Mouse (Mus musculus) hindbrain, embryonic 14.5 days (tissue): ENCODE results near the gene Skp1a. TPM values are rescaled to one million over a fixed set of nuclear protein-coding genes. Genes with fewer than 3 reads are reported as not detected.

Source experiments
- ATAC-seq: fragments of 200-750 bp; cut with Nextera tagmentation; 2 replicates; pipeline ENCODE4 v1.8.0; 2017; ENCODE audit warnings: moderate number of reproducible peaks, mild to moderate bottlenecking, moderate TSS enrichment, moderate library complexity; ENCODE audit not compliant: low FRiP score
- DNase-seq: peaks from one replicate; pipeline ENCODE4 v3.0.0-alpha.2; 2015; ENCODE audit warnings: low spot score
- H3K27ac ChIP-seq: fragments of 300-500 bp; sonication (generic); 2 replicates; pipeline ENCODE4 v1.5.1; 2014; ENCODE audit warnings: mild to moderate bottlenecking, moderate library complexity
- H3K27me3 ChIP-seq: fragments of 300-500 bp; sonication (generic); 2 replicates; pipeline ENCODE4 v1.6.1; 2014; ENCODE audit warnings: mild to moderate bottlenecking, low read length, mixed read lengths; ENCODE audit not compliant: control insufficient read depth, insufficient read depth
- H3K36me3 ChIP-seq: fragments of 300-500 bp; sonication (generic); replicated peaks from 2 replicates; pipeline ENCODE4 v1.6.1; 2014; ENCODE audit not compliant: control insufficient read depth, insufficient read depth
- H3K4me1 ChIP-seq: fragments of 300-500 bp; sonication (generic); replicated peaks from 2 replicates; pipeline ENCODE4 v1.6.1; 2014; ENCODE audit warnings: antibody characterized with exemption, low read length, mixed read lengths; ENCODE audit not compliant: control insufficient read depth, insufficient read depth
- H3K4me2 ChIP-seq: fragments of 300-500 bp; sonication (generic); replicated peaks from 2 replicates; pipeline ENCODE4 v1.6.1; 2014; ENCODE audit warnings: mild to moderate bottlenecking, moderate library complexity
- H3K4me3 ChIP-seq: fragments of 300-500 bp; sonication (generic); replicated peaks from 2 replicates; pipeline ENCODE4 v1.5.1; 2014; ENCODE audit warnings: mild to moderate bottlenecking, low read length
- H3K9ac ChIP-seq: fragments of 300-500 bp; sonication (generic); 2 replicates; pipeline ENCODE4 v1.6.1; 2014
- H3K9me3 ChIP-seq: fragments of 300-500 bp; sonication (generic); 2 replicates; pipeline ENCODE4 v1.6.1; 2016; ENCODE audit warnings: low read length; ENCODE audit not compliant: control insufficient read depth
- WGBS: fragments of 180-500 bp; shearing (Covaris S2); extraction: QIAGEN DNeasy Blood & Tissue Kit; methylation state at CpG from one replicate; pipeline ENCODE4 v1.1.7; 2014; 5-methylcytosine and 5-hydroxymethylcytosine counted together
- polyA plus RNA-seq: library from polyadenylated mRNA; unstranded; fragments of >200 nt; fragmentation: Nextera tagmentation; extraction: Ambion mirVana; gene quantifications from 2 replicates; pipeline ENCODE4 v1.2.1, GENCODE M21; 2014

Gene Skp1a
- polyA plus RNA-seq, 1 experiment from 2014 or later, result 1,059 TPM

DNA sequence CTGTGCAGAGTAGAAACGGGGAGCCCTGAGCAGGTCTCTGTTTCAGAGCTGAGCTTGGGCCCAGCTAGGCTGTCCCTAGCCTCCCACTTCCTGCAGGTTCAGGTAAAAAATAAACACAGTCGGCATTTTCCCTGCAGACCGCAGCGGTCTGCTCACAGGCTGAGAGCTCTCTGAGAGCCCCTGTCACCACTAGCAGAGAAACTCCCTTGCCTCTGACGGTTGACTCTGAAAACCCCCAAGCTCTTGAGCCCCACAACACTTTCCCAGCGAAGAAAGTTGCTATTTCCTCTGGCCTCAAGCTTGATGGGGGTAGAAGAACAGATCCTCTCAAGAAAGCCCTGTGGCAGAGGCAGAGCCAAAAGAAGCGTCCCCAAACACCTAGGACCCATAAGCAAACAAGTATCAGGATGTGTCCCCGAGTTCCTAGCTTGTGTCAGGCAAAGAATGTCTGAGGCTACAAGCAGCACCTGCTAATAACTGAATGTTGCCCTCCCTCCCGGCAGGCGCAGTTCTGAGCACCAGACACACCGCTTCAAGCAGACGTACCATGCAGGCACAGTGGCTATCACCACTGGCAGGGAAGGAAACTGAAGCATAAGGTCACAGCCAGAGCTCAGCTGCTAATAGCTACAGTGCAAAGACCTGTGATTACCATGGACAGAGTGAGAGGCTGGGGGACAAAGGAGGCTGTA, 34.0 kb downstream of the Skp1a start:
- Histone ChIP-seq H3K4me1 (no peaks in the 10 kb centered on the region), H3K27me3 (no peaks in the 10 kb centered on the region), H3K9me3 (no peaks in the 10 kb centered on the region), H3K27ac (no peak overlapping the region), H3K4me2 (no peak overlapping the region), H3K36me3 (no peaks in the 10 kb centered on the region), H3K4me3 (no peak overlapping the region), H3K9ac (no peak overlapping the region)
- DNase-seq (no peak), ATAC-seq (no peak)
- 74% methylated on average over 12 of the region's 12 CpGs for WGBS

DNA sequence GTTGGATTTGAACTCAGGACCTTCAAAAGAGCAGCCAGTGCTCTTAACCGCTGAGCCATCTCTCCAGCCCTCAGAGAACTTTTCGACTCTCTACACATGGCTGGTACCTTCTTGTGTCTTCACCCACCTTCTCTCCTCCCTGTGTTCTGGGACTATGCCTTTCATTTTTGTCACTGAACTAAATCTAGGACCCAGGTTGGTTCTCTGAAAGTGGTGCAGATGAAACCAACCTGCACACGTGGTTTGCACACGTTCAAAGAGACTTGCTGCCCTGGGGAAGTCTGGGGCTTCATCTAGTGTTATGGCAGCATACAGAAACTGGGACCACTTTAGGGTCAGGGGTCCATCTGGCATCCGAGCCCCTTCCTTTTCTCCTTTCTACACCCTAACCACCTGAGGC, 35.5 kb downstream of the Skp1a start:
- Histone ChIP-seq H3K4me2 (no peak overlapping the region), H3K9me3 (no peaks in the 10 kb centered on the region), H3K27ac (no peak overlapping the region), H3K4me1 (no peaks in the 10 kb centered on the region), H3K4me3 (no peak overlapping the region), H3K9ac (no peak overlapping the region), H3K36me3 (no peaks in the 10 kb centered on the region), H3K27me3 (no peaks in the 10 kb centered on the region)
- ATAC-seq (no peak), DNase-seq (no peak)
- 89% methylated on average over 5 of the region's 5 CpGs for WGBS

DNA sequence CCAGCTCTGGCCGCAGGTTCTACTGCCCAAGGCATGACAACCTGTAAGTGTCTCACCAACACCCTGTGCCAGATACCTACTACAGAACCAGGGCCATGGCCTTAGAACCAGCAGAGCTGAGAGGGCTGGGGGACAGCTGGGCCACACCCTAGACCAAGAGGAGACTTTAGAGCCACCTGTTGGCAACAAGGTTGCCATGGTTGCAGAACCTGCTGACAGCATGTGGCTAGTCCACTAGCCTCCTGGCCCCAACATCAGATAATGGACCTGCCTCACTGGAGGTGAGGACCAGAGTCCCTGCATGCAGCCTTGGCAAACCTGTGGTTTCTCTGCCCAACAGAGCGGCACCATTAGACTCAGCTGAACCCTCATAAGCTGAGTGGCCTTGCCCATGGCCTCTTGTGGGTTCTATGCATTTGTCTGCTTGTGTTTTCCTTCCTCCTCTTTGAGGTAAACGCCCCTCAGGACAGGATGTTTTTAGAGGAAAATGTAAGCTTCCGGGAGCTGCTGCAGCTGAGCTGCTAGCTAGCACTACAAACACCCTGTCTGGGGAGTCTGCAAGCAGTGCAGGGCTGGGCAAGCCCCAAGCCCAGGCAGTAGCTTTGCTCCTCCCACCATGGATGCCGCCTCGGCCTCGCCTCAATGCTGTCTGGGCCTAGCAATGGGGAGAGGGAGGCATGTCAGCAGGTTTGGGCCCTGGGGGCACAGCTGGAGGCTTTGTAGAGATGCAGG, 36.5 kb downstream of the Skp1a start:
- ATAC-seq (no peak), DNase-seq (no peak)
- H3K27ac ChIP-seq, result no peak overlapping the region
- H3K27me3 ChIP-seq, result no peaks in the 10 kb centered on the region
- no peaks in the 10 kb centered on the region for H3K4me1 ChIP-seq
- no peak overlapping the region for H3K4me3 ChIP-seq
- 65% methylated on average over 7 of the region's 7 CpGs for WGBS
- no peaks in the 10 kb centered on the region for H3K36me3 ChIP-seq
- no peaks in the 10 kb centered on the region for H3K9me3 ChIP-seq
- H3K4me2 ChIP-seq, result no peak overlapping the region
- no peak overlapping the region for H3K9ac ChIP-seq

GRCm38 (mm10) chr11:52269841-52270240, 38.0 kb downstream of the Skp1a start:
- no peaks in the 10 kb centered on the region for H3K4me1 ChIP-seq
- DNase-seq (no peak), ATAC-seq (no peak)
- H3K27ac ChIP-seq, result no peak overlapping the region
- H3K9ac ChIP-seq, result no peak overlapping the region
- no peak overlapping the region for H3K4me3 ChIP-seq
- H3K4me2 ChIP-seq, result no peak overlapping the region
- H3K9me3 ChIP-seq, result no peaks in the 10 kb centered on the region
- no peaks in the 10 kb centered on the region for H3K27me3 ChIP-seq
- WGBS, result 89% methylated on average over 6 of the region's 6 CpGs
- no peaks in the 10 kb centered on the region for H3K36me3 ChIP-seq

- WGBS, result 79% methylated on average over 8 of the region's 8 CpGs
- Histone ChIP-seq H3K4me1 (no peaks in the 10 kb centered on the region), H3K36me3 (no peaks in the 10 kb centered on the region), H3K27ac (no peak overlapping the region), H3K9me3 (no peaks in the 10 kb centered on the region), H3K4me2 (no peak overlapping the region), H3K27me3 (no peaks in the 10 kb centered on the region), H3K9ac (no peak overlapping the region), H3K4me3 (no peak overlapping the region)
- ATAC-seq, result no peak
- DNase-seq, result no peak
These were observed 40.1 kb downstream of the Skp1a start for GRCm38 (mm10) chr11:52271765-52272495.

DNA sequence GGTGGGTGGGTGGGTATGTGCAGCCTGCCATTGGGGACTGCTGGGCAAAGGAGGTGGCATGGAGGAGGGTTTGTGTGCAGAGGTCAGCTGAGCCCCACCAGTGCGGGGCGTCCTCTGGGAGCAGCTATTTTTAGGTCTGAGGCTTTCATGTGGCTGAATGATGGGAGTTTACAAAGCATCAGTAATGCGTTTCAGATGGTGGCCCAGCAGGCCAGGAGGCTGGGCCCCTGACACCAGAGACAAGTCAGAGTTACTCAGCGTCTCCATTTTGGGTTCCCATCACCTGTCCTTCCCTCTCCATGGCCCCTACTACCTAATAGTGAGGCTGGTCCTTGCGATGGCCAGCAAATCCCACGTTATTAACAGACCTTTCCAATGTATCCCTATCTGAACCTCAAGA, 40.8 kb downstream of the Skp1a start:
- WGBS, result 62% methylated on average over 6 of the region's 6 CpGs
- ATAC-seq, result no peak

DNA sequence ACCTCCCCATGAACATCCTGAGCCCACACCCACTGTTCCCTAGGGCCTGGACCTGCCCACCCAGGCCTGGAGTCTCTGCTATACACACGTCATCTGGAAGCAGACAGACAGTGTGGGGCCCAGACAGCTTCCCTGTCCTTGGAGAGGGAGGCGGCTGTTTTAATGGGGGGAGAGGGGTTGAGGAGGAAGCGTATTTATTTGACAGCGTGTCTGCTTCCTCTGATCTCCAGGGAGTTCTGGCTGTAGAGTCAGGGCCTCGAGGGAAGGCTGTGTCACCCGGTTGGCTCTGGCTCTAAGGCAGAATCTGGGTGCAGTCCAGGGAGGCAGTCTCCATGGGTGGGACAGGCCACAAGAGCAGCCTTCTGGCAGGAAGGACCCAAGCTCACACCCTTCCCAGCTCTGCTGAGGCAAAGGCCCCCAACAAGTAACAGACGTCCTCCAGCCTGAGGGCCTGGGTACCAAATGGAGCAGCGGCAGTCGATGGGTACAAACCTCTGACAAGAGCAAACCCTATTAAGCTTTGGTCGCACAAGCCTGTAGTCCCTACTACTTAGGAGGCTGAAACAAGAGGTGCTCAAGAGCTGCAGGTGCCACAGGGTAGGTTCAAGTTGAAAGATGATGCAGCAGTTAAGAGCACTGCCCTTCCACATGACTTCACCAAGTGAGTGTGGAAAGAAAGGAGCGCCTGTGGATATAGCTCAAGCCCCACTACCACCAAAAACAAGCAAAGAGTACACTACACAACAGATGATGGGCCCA, 41.6 kb downstream of the Skp1a start:
- no peak overlapping the region for H3K9ac ChIP-seq
- H3K36me3 ChIP-seq, result no peaks in the 10 kb centered on the region
- no peak overlapping the region for H3K27ac ChIP-seq
- H3K27me3 ChIP-seq, result no peaks in the 10 kb centered on the region
- no peak for DNase-seq
- no peaks in the 10 kb centered on the region for H3K9me3 ChIP-seq
- H3K4me1 ChIP-seq, result no peaks in the 10 kb centered on the region
- H3K4me2 ChIP-seq, result no peak overlapping the region
- no peak for ATAC-seq
- H3K4me3 ChIP-seq, result no peak overlapping the region
- WGBS, result 86% methylated on average over 11 of the region's 11 CpGs

More for the DNA sequence above, 40.8 kb downstream of the Skp1a start:
- H3K27me3 ChIP-seq, result no peaks in the 10 kb centered on the region
- DNase-seq, result no peak
- no peaks in the 10 kb centered on the region for H3K36me3 ChIP-seq
- H3K9me3 ChIP-seq, result no peaks in the 10 kb centered on the region
- no peak overlapping the region for H3K4me3 ChIP-seq
- H3K4me1 ChIP-seq, result no peaks in the 10 kb centered on the region
- no peak overlapping the region for H3K4me2 ChIP-seq
- no peak overlapping the region for H3K9ac ChIP-seq
- no peak overlapping the region for H3K27ac ChIP-seq

- Histone ChIP-seq H3K4me1 (no peaks in the 10 kb centered on the region), H3K9me3 (no peaks in the 10 kb centered on the region), H3K27ac (no peak overlapping the region), H3K4me3 (no peak overlapping the region), H3K9ac (no peak overlapping the region), H3K27me3 (no peaks in the 10 kb centered on the region), H3K4me2 (no peak overlapping the region), H3K36me3 (no peaks in the 10 kb centered on the region)
- ATAC-seq, result no peak
- 84% methylated on average over 4 of the region's 4 CpGs for WGBS
- no peak for DNase-seq
These were observed 42.1 kb downstream of the Skp1a start for GRCm38 (mm10) chr11:52273942-52274330.
